13 mouse cellular contexts compared by ENCODE assay signal in the genomic region with DNA sequence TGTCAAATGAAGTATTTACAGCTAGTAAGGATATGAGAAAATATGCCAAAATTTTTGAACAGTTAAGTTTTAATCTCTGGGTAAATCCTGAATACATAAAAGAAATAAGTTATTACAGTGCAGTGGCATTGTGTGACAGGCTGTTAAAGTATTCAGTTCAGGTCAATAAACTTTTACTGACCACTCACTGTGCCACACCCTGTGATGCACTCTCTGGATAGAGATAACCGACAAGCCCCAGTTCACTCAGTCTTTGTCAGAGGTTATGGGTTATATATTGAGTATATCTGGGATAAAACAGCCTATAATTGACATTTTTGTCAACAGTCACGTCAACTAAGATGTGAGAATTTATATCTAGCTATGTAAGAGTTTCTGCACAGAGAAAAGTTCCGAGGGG.
"Had no signal": no experiment of that assay in that cellular context is flagged by ENCODE, and none has a peak within 500 bp of the region (broad histone marks: within the 10 kb centered on the region; RNA-seq: fewer than 3 reads in every experiment).

No protein-coding gene starts in this region.

- H3K27ac ChIP-seq: midbrain, embryonic 13.5 days; midbrain, embryonic 15.5 days; neural tube, embryonic 12.5 days; stomach, embryonic 15.5 days; stomach, postnatal 0 days had no signal

- H3K9me3 ChIP-seq: midbrain, embryonic 13.5 days; midbrain, embryonic 15.5 days; neural tube, embryonic 12.5 days; stomach, embryonic 15.5 days had no signal

- DNase-seq: lung, adult 18-20 months; lung, embryonic 14.5 days; lung, postnatal 10 days; lung, postnatal 4 days; right cerebral cortex, postnatal 14 days; thymus, postnatal 14 days; thymus, postnatal 36 days had no signal

- H3K27me3 ChIP-seq: midbrain, embryonic 13.5 days; midbrain, embryonic 15.5 days; neural tube, embryonic 12.5 days; stomach, embryonic 15.5 days had no signal

- H3K4me1 ChIP-seq: midbrain, embryonic 13.5 days; midbrain, embryonic 15.5 days; neural tube, embryonic 12.5 days; stomach, embryonic 15.5 days had no signal

- ATAC-seq: midbrain, embryonic 13.5 days; midbrain, embryonic 15.5 days had no signal

- H3K4me2 ChIP-seq: lung, embryonic 14.5 days; midbrain, embryonic 11.5 days; midbrain, embryonic 13.5 days; midbrain, embryonic 15.5 days; neural tube, embryonic 12.5 days; stomach, embryonic 15.5 days had no signal

- H3K4me3 ChIP-seq: midbrain, embryonic 13.5 days; midbrain, embryonic 15.5 days; neural tube, embryonic 12.5 days; stomach, embryonic 15.5 days had no signal

- H3K9ac ChIP-seq: lung, embryonic 14.5 days; midbrain, embryonic 13.5 days; midbrain, embryonic 15.5 days; neural tube, embryonic 12.5 days; stomach, embryonic 15.5 days had no signal

- H3K36me3 ChIP-seq: midbrain, embryonic 13.5 days; midbrain, embryonic 15.5 days; neural tube, embryonic 12.5 days; stomach, embryonic 15.5 days had no signal
